Mouse (Mus musculus): ENCODE results near the gene Wdr17. TPM values are rescaled to one million over a fixed set of nuclear protein-coding genes. Genes with fewer than 3 reads are reported as not detected.

Wdr17 gene
- total and polyA plus RNA-seq, 3 experiments = not detected

DNA sequence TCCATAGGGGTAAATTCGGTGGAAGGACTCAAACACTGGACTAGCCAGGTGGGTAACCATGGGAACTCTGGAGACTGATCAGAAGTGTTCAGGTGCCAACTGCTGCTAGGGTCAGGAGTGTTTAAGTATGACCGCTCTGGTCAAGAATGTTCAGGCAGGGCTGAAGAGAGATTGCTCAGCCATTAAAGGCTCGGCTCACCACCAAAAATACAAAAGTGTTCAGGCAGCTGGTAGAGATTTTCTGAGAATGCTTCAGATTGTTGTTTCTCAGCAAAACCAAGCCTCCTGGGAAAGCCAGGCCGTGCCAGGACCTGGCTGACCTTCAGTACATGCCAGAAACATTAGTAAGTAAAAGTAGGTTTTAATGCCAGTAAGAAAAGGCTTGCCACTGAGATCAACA, 276.7 kb downstream of the Wdr17 start:
- no peak for DNase-seq (ENCODE audit: low read depth, low spot score)
- H3K36me3 ChIP-seq (ENCODE audit: control insufficient read depth in 1 of 2, insufficient read depth in 2 of 2, low read length in 2 of 2) = no peaks in the 10 kb centered on the region

DNA sequence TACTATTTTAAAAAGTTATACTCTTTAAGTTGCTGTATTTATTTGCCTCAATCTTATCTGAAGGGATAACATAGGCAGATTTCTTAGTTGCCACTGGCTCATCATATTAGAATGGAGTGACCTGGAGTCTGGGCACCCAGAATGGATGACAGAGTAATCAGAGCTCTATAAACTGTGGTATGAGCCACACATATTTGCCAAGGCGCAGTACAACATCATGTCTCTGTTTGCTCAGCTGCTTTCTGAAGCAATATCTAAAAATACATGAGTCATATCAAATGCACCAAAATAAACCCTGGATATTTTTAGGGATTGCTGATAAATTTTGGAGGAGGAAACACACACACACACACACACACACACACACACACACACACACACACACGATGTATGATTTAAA, 277.6 kb downstream of the Wdr17 start:
- no peaks in the 10 kb centered on the region for H3K9me3 ChIP-seq (replicated peaks; ENCODE audit: insufficient read depth, low read length)
- no peaks in the 10 kb centered on the region for H3K36me3 ChIP-seq (ENCODE audit: control insufficient read depth in 1 of 2, insufficient read depth in 2 of 2, low read length in 2 of 2)
- TF ChIP-seq CTCF (IDR thresholded peaks at IDR 0.05 in 2 of 3, conservative IDR thresholded peaks at IDR 0.05 in 1 of 3; ENCODE audit: control insufficient read depth in 1 of 3, insufficient read depth in 1 of 3, low read depth in 2 of 3, low read length in 3 of 3, poor library complexity in 1 of 3, severe bottlenecking in 1 of 3) (no peak), MEF2A (IDR thresholded peaks at IDR 0.05; ENCODE audit: extremely low read depth, insufficient replicate concordance, low read depth, low read length, poor library complexity, severe bottlenecking) (no peak), USF2 (IDR thresholded peaks at IDR 0.05; ENCODE audit: borderline replicate concordance in 1 of 2, insufficient read depth in 1 of 2, low read depth in 1 of 2, low read length in 2 of 2) (no peak), POLR2AphosphoS2 (IDR thresholded peaks at IDR 0.05; ENCODE audit: low read length) (no peak), USF1 (IDR thresholded peaks at IDR 0.05; ENCODE audit: low read depth, low read length) (no peak), RCOR1 (IDR thresholded peaks at IDR 0.05; ENCODE audit: low read depth, low read length) (no peak), POLR2A (IDR thresholded peaks at IDR 0.05; ENCODE audit: control insufficient read depth in 1 of 2, insufficient read depth in 1 of 2, low read depth in 1 of 2, low read length in 2 of 2, poor library complexity in 1 of 2) (no peak), GABPA (IDR thresholded peaks at IDR 0.05; ENCODE audit: low read depth, low read length) (no peak), POLR2AphosphoS5 (IDR thresholded peaks at IDR 0.05; ENCODE audit: borderline replicate concordance, low read depth, low read length) (no peak), E2F4 (IDR thresholded peaks at IDR 0.05; ENCODE audit: borderline replicate concordance, low read depth, low read length) (no peak), BHLHE40 (IDR thresholded peaks at IDR 0.05; ENCODE audit: borderline replicate concordance, low read depth, low read length) (no peak), CHD2 (IDR thresholded peaks at IDR 0.05; ENCODE audit: low read length) (no peak), HCFC1 (IDR thresholded peaks at IDR 0.05; ENCODE audit: low read depth, low read length) (no peak), SIN3A (IDR thresholded peaks at IDR 0.05; ENCODE audit: low read length) (no peak), TBP (IDR thresholded peaks at IDR 0.05; ENCODE audit: low read depth, low read length) (no peak), ZKSCAN1 (IDR thresholded peaks at IDR 0.05; ENCODE audit: low read depth, low read length) (no peak), ZNF384 (IDR thresholded peaks at IDR 0.05; ENCODE audit: low read depth, low read length) (no peak), EP300 (IDR thresholded peaks at IDR 0.05; ENCODE audit: low read depth in 1 of 2, low read length in 2 of 2) (no peak)
- H3K79me2 ChIP-seq (ENCODE audit: control insufficient read depth, insufficient read depth, low read length, poor library complexity) = no peaks in the 10 kb centered on the region
- DNase-seq (ENCODE audit: low read depth, low spot score) = no peak
- no peak overlapping the region for H3K27ac ChIP-seq (ENCODE audit: control insufficient read depth, low read depth, low read length)
- H3K4me1 ChIP-seq (ENCODE audit: control insufficient read depth in 1 of 2, insufficient read depth in 2 of 2, low read length in 2 of 2) = no peaks in the 10 kb centered on the region
- H3K27me3 ChIP-seq (ENCODE audit: control insufficient read depth in 1 of 2, insufficient read depth in 2 of 2, low read length in 2 of 2) = no peaks in the 10 kb centered on the region
- H3K9ac ChIP-seq (ENCODE audit: control insufficient read depth, low read depth, low read length, poor library complexity, severe bottlenecking) = no peak overlapping the region
- no peak overlapping the region for H3K4me3 ChIP-seq (ENCODE audit: control insufficient read depth in 1 of 2, insufficient read depth in 1 of 2, low read depth in 2 of 2, low read length in 2 of 2)

More for the DNA sequence above, 276.7 kb downstream of the Wdr17 start:
- H3K79me2 ChIP-seq (ENCODE audit: control insufficient read depth, insufficient read depth, low read length, poor library complexity) = no peaks in the 10 kb centered on the region
- no peak overlapping the region for H3K9ac ChIP-seq (ENCODE audit: control insufficient read depth, low read depth, low read length, poor library complexity, severe bottlenecking)
- no peak overlapping the region for H3K4me3 ChIP-seq (ENCODE audit: control insufficient read depth in 1 of 2, insufficient read depth in 1 of 2, low read depth in 2 of 2, low read length in 2 of 2)
- H3K4me1 ChIP-seq (ENCODE audit: control insufficient read depth in 1 of 2, insufficient read depth in 2 of 2, low read length in 2 of 2) = no peaks in the 10 kb centered on the region
- no peaks in the 10 kb centered on the region for H3K9me3 ChIP-seq (replicated peaks; ENCODE audit: insufficient read depth, low read length)
- no peaks in the 10 kb centered on the region for H3K27me3 ChIP-seq (ENCODE audit: control insufficient read depth in 1 of 2, insufficient read depth in 2 of 2, low read length in 2 of 2)
- no peak overlapping the region for H3K27ac ChIP-seq (ENCODE audit: control insufficient read depth, low read depth, low read length)
- TF ChIP-seq NELFE (IDR thresholded peaks at IDR 0.05; ENCODE audit: low read depth, low read length) (no peak), KAT2A (conservative IDR thresholded peaks at IDR 0.05; ENCODE audit: low read depth, low read length) (no peak), E2F4 (IDR thresholded peaks at IDR 0.05; ENCODE audit: borderline replicate concordance, low read depth, low read length) (no peak), MYC (IDR thresholded peaks at IDR 0.05; ENCODE audit: low read depth, low read length) (no peak), CHD2 (IDR thresholded peaks at IDR 0.05; ENCODE audit: low read length) (no peak), USF2 (IDR thresholded peaks at IDR 0.05; ENCODE audit: borderline replicate concordance in 1 of 2, insufficient read depth in 1 of 2, low read depth in 1 of 2, low read length in 2 of 2) (no peak), GATA1 (IDR thresholded peaks at IDR 0.05; ENCODE audit: low read depth, low read length) (no peak), EP300 (IDR thresholded peaks at IDR 0.05; ENCODE audit: low read depth in 1 of 2, low read length in 2 of 2) (no peak), ZMIZ1 (IDR thresholded peaks at IDR 0.05; ENCODE audit: low read depth, low read length) (no peak)
